Mouse (Mus musculus) erythroid progenitor cell, adult 5-6 weeks (primary cell): ENCODE measurements around the gene Tmem223. TPM values are rescaled to one million over a fixed set of nuclear protein-coding genes. Genes with fewer than 3 reads are reported as not detected.
"Not testable (repeated sequence)": the region's sequence is repeated elsewhere in the genome, so short reads cannot be mapped to it uniquely, and the experiment has no call there.

ENCODE experiments used
- ATAC-seq: replicated peaks from 2 replicates; pipeline ENCODE4 v1.8.0; 2016; ENCODE audit warnings: moderate number of reproducible peaks, mild to moderate bottlenecking, moderate TSS enrichment, inconsistent platforms; ENCODE audit not compliant: poor library complexity, low FRiP score, severe bottlenecking
- total RNA-seq, 2 experiments: library from RNA; stranded (forward) in 1 of 2; stranded (reverse) in 1 of 2; fragments of 150-400 nt in 1 of 2; fragments of 186-747, 209-891 nt in 1 of 2; gene quantifications; 2 replicates each; pipeline versions ENCODE4 v1.2.3 to v1.2.4; 2015 to 2017; ENCODE audit warnings: low replicate concordance in 2 of 2

The Tmem223 gene
- 25.9 and 40.7 TPM in 2 replicates for total RNA-seq (2015; ENCODE audit: low replicate concordance)
- 11.0 and 21.9 TPM in 2 replicates for total RNA-seq (2017; ENCODE audit: low replicate concordance)

- ATAC-seq: peak; percentile 66
These were observed at the start of gene Tmem223 for GRCm38 (mm10) chr19:8770567-8771270. Gene Tmem223, plus strand, starts transcription at chr19:8770996.

- ATAC-seq: no peak
These were observed 49.4 kb upstream of the Tmem223 start for GRCm38 (mm10) chr19:8721378-8721777.

DNA sequence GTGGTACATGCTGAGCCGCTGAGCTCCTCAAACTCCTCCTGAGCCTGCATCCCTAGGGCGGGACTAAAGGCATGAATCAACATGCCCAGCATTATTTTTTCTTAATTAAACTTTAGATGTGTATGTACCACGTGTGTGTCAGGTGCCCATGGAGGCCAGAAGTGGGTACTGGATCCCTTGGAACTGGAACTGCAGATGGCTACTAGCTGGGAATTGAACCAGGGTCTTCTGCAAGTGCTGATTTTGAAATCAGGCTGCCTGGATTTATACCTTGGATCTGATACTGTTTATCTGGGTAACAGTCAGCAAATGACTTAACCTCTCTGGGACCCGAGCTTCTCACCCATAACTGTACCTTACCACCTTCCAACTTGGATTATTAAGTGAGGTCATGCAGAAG is 48.8 kb upstream of the Tmem223 start:
- ATAC-seq: no peak

DNA sequence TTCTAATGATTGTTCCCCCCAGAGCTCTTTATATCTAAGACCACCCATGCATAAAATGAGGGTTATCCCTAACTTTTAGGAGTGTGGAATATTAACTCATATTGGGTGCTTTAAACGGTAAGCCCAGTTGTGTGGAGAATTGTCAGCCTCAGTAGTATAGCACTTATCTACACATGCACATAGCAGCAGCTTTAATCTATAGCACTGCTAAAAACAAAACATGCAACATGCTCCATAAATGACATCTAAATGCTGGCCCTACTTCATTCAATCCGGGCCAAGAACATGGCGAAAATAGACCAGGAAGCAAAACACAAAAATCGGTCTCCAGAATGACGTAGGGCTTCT is 48.3 kb upstream of the Tmem223 start:
- peak; percentile 16 for ATAC-seq

GRCm38 (mm10) chr19:8722907-8723573 is 47.8 kb upstream of the Tmem223 start, which contains the start of gene Slc3a2:
Gene Slc3a2, minus strand, starts transcription at chr19:8723369.
- ATAC-seq: peak; percentile 89

GRCm38 (mm10) chr19:8723574-8724346 is 47.0 kb upstream of the Tmem223 start:
- ATAC-seq: 0 out of 2 replicates have a peak, but pooled peaks have one; percentile 17

DNA sequence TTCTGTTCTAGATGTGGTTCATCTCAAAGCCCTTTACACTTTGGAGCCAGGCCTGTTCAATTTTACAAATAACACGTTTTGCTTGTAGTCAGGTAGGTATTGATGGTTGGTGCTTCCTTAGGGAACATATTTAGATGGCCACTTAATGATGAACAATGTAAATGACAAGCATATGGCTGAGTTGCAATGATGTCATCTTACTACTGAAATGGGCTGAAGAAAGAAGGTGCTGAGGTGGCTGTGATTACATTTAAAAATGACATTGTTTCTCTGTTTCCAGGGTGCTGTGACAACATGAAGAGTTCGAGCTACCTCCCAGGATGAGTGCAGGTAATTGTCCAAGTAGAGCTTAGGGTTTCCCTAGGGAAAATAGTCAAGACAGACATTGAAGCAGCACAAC is 46.4 kb upstream of the Tmem223 start:
- ATAC-seq: no peak

DNA sequence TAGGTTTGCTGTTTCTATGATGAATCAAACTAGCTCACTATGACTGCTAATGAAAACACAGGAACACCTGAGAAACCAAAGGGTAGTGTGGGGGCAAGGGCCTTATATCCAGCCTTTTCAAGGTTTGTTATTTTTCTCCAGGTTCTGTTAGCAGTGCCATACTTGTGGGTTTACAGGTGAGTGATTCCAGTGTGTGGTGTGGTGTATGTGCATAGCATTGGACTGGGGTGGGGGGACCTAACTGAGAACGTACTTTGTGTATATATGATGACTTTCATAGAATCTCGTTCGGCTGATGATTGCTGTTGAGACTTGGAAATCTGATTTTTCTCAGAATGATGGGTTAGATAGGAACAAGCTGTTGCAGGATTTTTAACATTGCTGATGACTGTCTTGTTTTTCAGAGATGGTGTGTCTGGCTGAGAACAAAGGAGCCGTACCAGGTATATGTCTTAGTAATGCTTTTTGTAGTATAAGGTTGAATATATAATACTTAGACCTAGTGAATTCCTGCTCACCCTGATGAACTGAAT is 45.6 kb upstream of the Tmem223 start:
- no peak for ATAC-seq

DNA sequence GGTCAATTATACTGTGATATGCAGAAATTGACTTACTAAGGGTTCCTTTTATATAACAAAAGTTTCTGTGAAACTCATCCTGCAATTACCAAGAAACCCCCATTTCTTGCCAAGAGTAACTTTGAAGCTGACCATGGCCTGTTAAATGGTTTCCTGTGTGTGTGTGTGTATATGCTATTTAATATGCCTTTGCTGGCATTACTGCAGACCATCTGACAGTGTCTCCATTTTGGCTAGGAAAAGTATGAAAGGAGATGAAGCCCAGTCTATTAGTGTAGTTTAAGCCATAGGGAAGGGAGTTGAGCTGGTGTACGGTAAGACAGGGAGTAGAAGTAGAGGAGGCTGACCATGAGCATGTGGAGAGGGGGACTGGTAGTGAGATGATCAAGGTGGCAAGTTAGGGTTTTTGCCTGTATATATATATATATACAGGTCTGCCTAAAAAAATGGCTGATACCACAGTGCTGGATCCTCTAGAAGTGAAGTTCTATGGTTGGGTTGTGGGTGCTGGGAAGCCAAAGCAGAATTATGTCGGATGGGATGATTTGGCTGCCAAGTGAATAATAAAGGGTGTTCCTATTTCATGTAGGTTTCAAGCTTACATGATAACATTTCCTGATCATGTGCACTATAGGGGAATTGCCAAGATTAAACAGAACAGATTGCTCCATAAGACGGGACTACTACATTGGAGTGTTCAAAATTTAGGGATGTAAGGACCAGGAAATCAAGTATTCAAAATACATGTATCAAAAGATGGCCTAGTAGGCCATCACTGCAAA is 44.0 kb upstream of the Tmem223 start:
- no peak for ATAC-seq

- no peak for ATAC-seq
These were observed 43.2 kb upstream of the Tmem223 start for GRCm38 (mm10) chr19:8727495-8728114.

DNA sequence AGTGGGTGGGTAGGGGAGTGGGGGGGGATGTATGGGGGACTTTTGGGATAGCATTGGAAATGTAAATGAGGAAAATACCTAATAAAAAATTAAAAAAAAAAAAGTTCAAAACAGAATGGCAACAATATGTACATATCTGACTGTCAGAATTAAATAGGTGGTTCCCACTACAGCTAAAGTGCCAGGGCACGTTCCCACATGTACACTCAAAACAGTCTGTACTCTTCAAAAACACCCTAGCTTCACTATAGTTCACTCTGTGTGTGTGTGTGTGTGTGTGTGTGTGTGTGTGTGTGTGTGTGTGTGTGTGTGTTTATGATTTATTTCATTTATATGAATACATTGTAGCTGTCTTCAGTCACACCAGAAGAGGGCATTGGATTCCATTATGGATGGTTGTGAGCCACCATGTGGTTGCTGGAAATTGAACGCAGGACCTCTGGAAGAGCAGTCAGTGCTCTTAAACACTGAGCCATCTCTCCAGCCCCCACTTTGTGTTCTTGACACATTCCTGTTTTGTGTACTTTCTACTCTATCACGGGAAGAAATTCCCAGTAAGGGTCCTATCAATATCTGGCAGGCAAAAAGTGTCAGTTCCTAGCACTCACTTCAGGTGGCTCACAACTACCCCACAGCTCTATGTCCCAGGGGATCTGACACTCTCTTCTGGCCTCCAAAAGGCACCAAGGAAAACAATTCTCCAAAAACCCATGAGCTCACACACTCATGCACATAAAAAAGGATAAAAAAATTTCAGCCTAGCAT is 42.3 kb upstream of the Tmem223 start:
- ATAC-seq: not testable (repeated sequence)

- ATAC-seq: no peak
These were observed 36.5 kb upstream of the Tmem223 start for GRCm38 (mm10) chr19:8734334-8734733.

GRCm38 (mm10) chr19:8735389-8736159 is 35.2 kb upstream of the Tmem223 start, which contains the start of gene Wdr74:
Gene Wdr74, plus strand, starts transcription at chr19:8735827.
- ATAC-seq: peak; percentile 97

DNA sequence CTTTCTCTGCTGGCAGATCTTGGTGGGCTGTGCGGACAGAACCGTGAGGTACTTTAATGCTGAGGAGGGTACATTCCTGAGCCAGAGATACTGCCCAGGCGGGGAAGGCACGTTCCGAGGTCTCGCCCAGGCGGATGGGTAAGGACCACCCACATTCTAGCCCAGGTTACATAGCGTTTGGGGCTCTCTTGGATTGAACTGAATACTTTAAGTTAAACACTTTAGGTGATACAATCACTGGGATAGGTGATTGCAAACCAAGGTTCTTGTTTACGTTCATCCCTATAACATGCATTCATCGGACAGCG is 34.7 kb upstream of the Tmem223 start:
- no peak for ATAC-seq

- no peak for ATAC-seq
These were observed 31.9 kb upstream of the Tmem223 start for GRCm38 (mm10) chr19:8738911-8739310.

DNA sequence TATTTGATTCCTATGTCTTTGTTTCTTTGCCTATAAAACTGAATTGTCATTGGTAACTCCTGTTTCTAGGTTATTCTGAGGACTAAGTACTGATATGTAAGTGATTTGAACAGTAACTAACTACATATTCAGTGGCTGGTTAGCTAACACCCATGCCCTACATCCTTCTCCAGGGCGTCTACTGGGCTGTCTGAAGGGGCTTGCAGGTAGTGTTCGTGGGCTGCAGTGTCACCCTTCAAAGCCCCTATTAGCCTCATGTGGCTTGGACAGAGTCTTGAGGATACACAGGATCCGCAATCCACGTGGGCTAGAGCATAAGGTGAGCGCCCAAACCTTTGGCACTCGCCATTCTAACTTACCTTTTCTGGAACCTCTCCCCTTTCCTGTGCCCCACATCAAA is 31.1 kb upstream of the Tmem223 start:
- ATAC-seq: no peak

DNA sequence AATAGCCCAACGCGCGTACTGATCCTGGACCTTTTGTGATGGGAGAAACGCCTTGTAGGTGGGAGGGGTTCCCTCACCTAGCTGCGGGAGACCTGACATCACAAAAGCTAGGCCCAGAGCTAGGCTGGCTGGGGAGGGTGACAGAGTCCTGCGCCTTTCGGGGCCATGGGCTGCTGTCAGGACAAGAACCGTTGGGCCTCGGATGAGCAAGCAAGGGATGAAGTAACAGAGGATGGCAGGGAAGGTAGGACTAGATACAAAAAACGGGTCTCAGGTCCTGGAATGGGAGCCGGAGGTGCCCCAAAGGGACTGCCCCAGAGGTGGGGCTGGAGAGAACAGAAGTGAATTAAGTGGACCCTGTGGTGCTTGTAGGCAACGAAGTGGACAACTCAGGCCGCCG is 30.2 kb upstream of the Tmem223 start, which contains the start of gene 1700092M07Rik:
1700092M07Rik (plus strand) TSS at position 116 of the 400 bp plus-strand sequence.
- no peak for ATAC-seq
